Mouse (Mus musculus): ENCODE results near the gene Tas2r143. TPM values are rescaled to one million over a fixed set of nuclear protein-coding genes. Genes with fewer than 3 reads are reported as not detected.

Gene Tas2r143
- not detected for polyA plus RNA-seq (2014; fragmentation: Illumina TruSeq; extraction: RNeasy Lipid Tissue Mini Kit (QIAGEN cat#74804); ENCODE audit: low read depth, low replicate concordance)

GRCm38 (mm10) chr6:42399938-42400337 lies at the start of gene Tas2r143:
Gene Tas2r143, plus strand, starts transcription at chr6:42400238.

DNA sequence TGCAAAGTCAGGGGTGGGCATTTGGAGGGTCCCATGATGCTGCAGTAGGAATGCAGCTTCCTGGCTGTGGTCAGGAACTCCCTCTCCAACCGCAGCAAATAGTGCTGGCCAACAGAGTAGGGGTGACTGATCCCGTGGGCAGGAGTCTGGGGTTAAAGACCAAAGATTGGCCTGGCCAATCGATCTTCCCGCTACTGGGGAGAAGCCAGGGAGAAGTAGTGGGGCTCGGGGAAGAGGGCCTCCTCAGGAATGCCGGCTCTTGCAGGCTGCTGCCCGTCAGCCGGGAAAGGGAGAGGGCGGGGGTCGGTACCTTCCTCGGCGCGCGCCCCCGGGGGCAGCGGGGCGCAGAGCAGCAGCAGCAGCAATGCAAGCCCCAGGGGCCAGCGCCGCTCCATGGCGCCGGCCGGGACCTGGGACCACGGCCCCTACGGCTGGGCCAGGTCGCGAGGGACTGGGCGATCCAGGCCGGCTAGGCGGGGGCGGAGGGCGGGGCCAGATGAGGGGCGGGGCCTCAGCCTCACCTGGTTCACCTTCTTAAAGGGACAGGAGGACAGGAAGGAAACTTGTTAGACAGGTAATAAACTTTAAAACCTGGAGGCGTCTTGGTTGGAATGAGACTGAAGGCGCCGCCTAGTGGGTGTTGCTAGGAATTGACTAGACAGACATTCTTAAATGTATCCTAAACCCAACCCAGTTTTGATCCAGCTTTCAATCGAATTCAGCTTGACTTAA lies 27.1 kb upstream of the Tas2r143 start, which contains the start of gene Epha1:
Gene Epha1, minus strand, starts transcription at position 453 of the 732 bp plus-strand sequence.

GRCm38 (mm10) chr6:42405134-42405533 lies 5.1 kb downstream of the Tas2r143 start, which contains the start of gene Tas2r135:
Gene Tas2r135, plus strand, starts transcription at chr6:42405434.

GRCm38 (mm10) chr6:42434446-42434845 lies 34.4 kb downstream of the Tas2r143 start, which contains the start of gene Tas2r126:
Gene Tas2r126, plus strand, starts transcription at chr6:42434535.

Other genes starting within 250 kb of the Tas2r143 start
- gene Tas2r144, start 184.9 kb upstream of the Tas2r143 start, polyA plus RNA-seq (2014; fragmentation: Illumina TruSeq; extraction: RNeasy Lipid Tissue Mini Kit (QIAGEN cat#74804); ENCODE audit: low read depth, low replicate concordance), result not detected
- 7.8 TPM for gene Gstk1, start 154.3 kb upstream of the Tas2r143 start, polyA plus RNA-seq (2014; fragmentation: Illumina TruSeq; extraction: RNeasy Lipid Tissue Mini Kit (QIAGEN cat#74804); ENCODE audit: low read depth, low replicate concordance)
- gene Tmem139, start 138.3 kb upstream of the Tas2r143 start, polyA plus RNA-seq (2014; fragmentation: Illumina TruSeq; extraction: RNeasy Lipid Tissue Mini Kit (QIAGEN cat#74804); ENCODE audit: low read depth, low replicate concordance), result not detected
- 9.7 TPM for gene Casp2, start 135.3 kb upstream of the Tas2r143 start, polyA plus RNA-seq (2014; fragmentation: Illumina TruSeq; extraction: RNeasy Lipid Tissue Mini Kit (QIAGEN cat#74804); ENCODE audit: low read depth, low replicate concordance)
- 0.77 TPM for gene Clcn1, start 113.6 kb upstream of the Tas2r143 start, polyA plus RNA-seq (2014; fragmentation: Illumina TruSeq; extraction: RNeasy Lipid Tissue Mini Kit (QIAGEN cat#74804); ENCODE audit: low read depth, low replicate concordance)
- 0.50 TPM for gene Fam131b, start 75.6 kb upstream of the Tas2r143 start, polyA plus RNA-seq (2014; fragmentation: Illumina TruSeq; extraction: RNeasy Lipid Tissue Mini Kit (QIAGEN cat#74804); ENCODE audit: low read depth, low replicate concordance)
- gene Zyx, start 50.6 kb upstream of the Tas2r143 start, polyA plus RNA-seq (2014; fragmentation: Illumina TruSeq; extraction: RNeasy Lipid Tissue Mini Kit (QIAGEN cat#74804); ENCODE audit: low read depth, low replicate concordance), result 0.85 TPM
- not detected for gene Epha1, start 27.0 kb upstream of the Tas2r143 start, polyA plus RNA-seq (2014; fragmentation: Illumina TruSeq; extraction: RNeasy Lipid Tissue Mini Kit (QIAGEN cat#74804); ENCODE audit: low read depth, low replicate concordance)
- not detected for gene Tas2r135, start 5.2 kb downstream of the Tas2r143 start, polyA plus RNA-seq (2014; fragmentation: Illumina TruSeq; extraction: RNeasy Lipid Tissue Mini Kit (QIAGEN cat#74804); ENCODE audit: low read depth, low replicate concordance)
- not detected for gene Tas2r126, start 34.3 kb downstream of the Tas2r143 start, polyA plus RNA-seq (2014; fragmentation: Illumina TruSeq; extraction: RNeasy Lipid Tissue Mini Kit (QIAGEN cat#74804); ENCODE audit: low read depth, low replicate concordance)
- not detected for gene Olfr458, start 65.0 kb downstream of the Tas2r143 start, polyA plus RNA-seq (2014; fragmentation: Illumina TruSeq; extraction: RNeasy Lipid Tissue Mini Kit (QIAGEN cat#74804); ENCODE audit: low read depth, low replicate concordance)
- gene Olfr457, start 76.1 kb downstream of the Tas2r143 start, polyA plus RNA-seq (2014; fragmentation: Illumina TruSeq; extraction: RNeasy Lipid Tissue Mini Kit (QIAGEN cat#74804); ENCODE audit: low read depth, low replicate concordance), result not detected
- gene Olfr456, start 87.0 kb downstream of the Tas2r143 start, polyA plus RNA-seq (2014; fragmentation: Illumina TruSeq; extraction: RNeasy Lipid Tissue Mini Kit (QIAGEN cat#74804); ENCODE audit: low read depth, low replicate concordance), result not detected
- gene Olfr455, start 147.3 kb downstream of the Tas2r143 start, polyA plus RNA-seq (2014; fragmentation: Illumina TruSeq; extraction: RNeasy Lipid Tissue Mini Kit (QIAGEN cat#74804); ENCODE audit: low read depth, low replicate concordance), result not detected
- not detected for gene Tcaf3, start 197.5 kb downstream of the Tas2r143 start, polyA plus RNA-seq (2014; fragmentation: Illumina TruSeq; extraction: RNeasy Lipid Tissue Mini Kit (QIAGEN cat#74804); ENCODE audit: low read depth, low replicate concordance)
- 0.56 TPM for gene Tcaf2, start 245.0 kb downstream of the Tas2r143 start, polyA plus RNA-seq (2014; fragmentation: Illumina TruSeq; extraction: RNeasy Lipid Tissue Mini Kit (QIAGEN cat#74804); ENCODE audit: low read depth, low replicate concordance)